Mouse (Mus musculus) kidney, adult 2 months (tissue): ENCODE data around the gene Rfx2.
A peak's percentile ranks its signal among the peaks of the same experiment; 100 is the strongest.

Source experiments
- CTCF ChIP-seq: fragments of 200-500 bp; conservative IDR thresholded peaks from 2 replicates; pipeline ENCODE4 v1.5.1; 2011; ENCODE audit warnings: low read depth, mild to moderate bottlenecking, control low read depth, low read length, moderate library complexity, mixed read lengths; ENCODE audit not compliant: insufficient read depth, insufficient read length
- POLR2A ChIP-seq: fragments of 200-500 bp; IDR thresholded peaks from one replicate; pipeline ENCODE4 v1.6.1; 2011; ENCODE audit warnings: low read depth, low read length, control low read depth

DNA sequence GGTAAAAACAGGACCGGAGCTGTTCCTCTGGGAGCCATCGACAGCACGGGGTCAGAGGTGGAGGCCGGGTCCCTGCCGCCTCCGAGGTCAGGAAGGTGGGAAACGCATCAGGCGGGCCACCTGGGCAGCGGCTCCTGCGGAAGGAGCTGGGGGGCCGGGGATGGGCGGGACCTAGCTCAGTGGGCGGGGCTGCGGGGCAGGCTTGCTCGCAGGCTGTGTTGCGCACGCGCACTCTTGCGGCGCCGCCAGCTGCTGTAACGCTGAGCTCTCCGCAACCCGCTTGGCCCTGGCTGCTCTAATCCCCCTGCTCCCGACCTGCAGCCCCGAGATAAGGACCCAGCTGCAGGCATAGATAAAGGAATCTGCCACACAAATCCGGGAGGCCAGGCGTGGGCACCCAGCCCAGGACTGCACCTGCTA lies 68.8 kb downstream of the Rfx2 start:
- TF ChIP-seq POLR2A = peak; percentile 51
- no peak for TF ChIP-seq CTCF
